Mouse (Mus musculus) brain, adult 2 months (tissue): Measurements from ENCODE around the gene Wdr18.

ENCODE experiments used
- DNase-seq: peaks from one replicate; pipeline ENCODE4 v3.0.0; 2011; ENCODE audit warnings: low read depth, low spot score

Wdr18 gene

GRCm38 (mm10) chr10:79996272-79997033 lies 36.5 kb downstream of the Wdr18 start, which contains the start of gene Abca7:
Abca7 (plus strand) TSS chr10:79996494.
- DNase-seq, result peak; percentile 98

GRCm38 (mm10) chr10:79997034-79997760 lies 37.2 kb downstream of the Wdr18 start:
- DNase-seq, result peak; percentile 91

GRCm38 (mm10) chr10:79997819-79998218 lies 37.9 kb downstream of the Wdr18 start:
- peak; percentile 71 for DNase-seq

GRCm38 (mm10) chr10:80001945-80002344 lies 42.0 kb downstream of the Wdr18 start:
- DNase-seq, result no peak

GRCm38 (mm10) chr10:80002829-80003228 lies 42.9 kb downstream of the Wdr18 start:
- no peak for DNase-seq

GRCm38 (mm10) chr10:80003374-80004232 lies 43.7 kb downstream of the Wdr18 start:
- DNase-seq, result no peak

GRCm38 (mm10) chr10:80004233-80004705 lies 44.3 kb downstream of the Wdr18 start:
- no peak for DNase-seq

- DNase-seq, result no peak
Measured at GRCm38 (mm10) chr10:80011740-80012139, 51.8 kb downstream of the Wdr18 start.

GRCm38 (mm10) chr10:80013609-80014008 lies 53.7 kb downstream of the Wdr18 start:
- DNase-seq, result no peak

GRCm38 (mm10) chr10:80014484-80015290 lies 54.7 kb downstream of the Wdr18 start:
- DNase-seq, result no peak

GRCm38 (mm10) chr10:80015583-80015982 lies 55.6 kb downstream of the Wdr18 start:
- no peak for DNase-seq

GRCm38 (mm10) chr10:80016511-80016910 lies 56.6 kb downstream of the Wdr18 start, which contains the start of gene Arhgap45:
Arhgap45 (plus strand) TSS chr10:80016653.
- DNase-seq, result peak; percentile 58

- no peak for DNase-seq
Measured at GRCm38 (mm10) chr10:80016931-80017330, 57.0 kb downstream of the Wdr18 start.

- DNase-seq, result peak; percentile 22
Measured at GRCm38 (mm10) chr10:80017361-80017760, 57.4 kb downstream of the Wdr18 start.

- DNase-seq, result no peak
Measured at GRCm38 (mm10) chr10:80017771-80018170, 57.8 kb downstream of the Wdr18 start.

GRCm38 (mm10) chr10:80018739-80019297 lies 58.9 kb downstream of the Wdr18 start:
- DNase-seq, result peak; percentile 40

GRCm38 (mm10) chr10:80019471-80020131 lies 59.6 kb downstream of the Wdr18 start:
- no peak for DNase-seq
